Mouse (Mus musculus): ENCODE measurements around the gene Cela2a. TPM values are rescaled to one million over a fixed set of nuclear protein-coding genes. Genes with fewer than 3 reads are reported as not detected.

Cela2a gene
- polyA plus RNA-seq, 1 experiment, result 0.13 TPM

DNA sequence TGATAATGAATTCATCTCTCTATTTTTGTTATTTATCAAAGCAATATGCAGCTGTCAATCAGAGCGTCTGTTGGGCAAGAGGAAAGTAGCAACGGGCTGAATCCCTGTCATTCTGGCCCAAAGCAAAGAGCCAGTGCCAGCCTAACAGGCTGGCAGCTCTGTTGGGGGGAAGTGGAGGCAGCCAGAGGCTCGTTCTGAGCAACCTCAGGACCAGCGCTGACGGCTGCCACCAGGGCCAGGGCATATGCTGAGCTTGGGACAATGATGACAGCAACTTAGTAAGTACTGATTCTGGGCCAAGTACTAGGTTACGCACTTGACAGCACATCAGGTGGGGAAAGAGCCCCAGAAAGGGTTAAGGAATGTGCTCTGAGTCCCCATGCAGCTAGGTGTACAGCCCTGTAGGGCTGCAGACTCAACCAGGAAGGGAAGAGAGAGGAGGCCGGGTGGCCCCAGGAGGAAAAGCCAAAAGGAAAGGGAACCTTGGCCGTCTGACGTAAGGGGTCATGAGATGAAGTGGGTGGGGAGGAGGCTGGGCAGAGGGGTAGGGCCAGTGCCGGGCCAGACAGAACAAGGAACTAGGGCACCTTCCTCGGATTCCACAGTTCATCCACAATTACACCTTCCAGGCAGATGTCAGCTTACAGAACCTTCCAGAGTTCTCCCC is 44.8 kb upstream of the Cela2a start:
- TF ChIP-seq POLR2A (IDR thresholded peaks at IDR 0.05; ENCODE audit: borderline replicate concordance, insufficient read depth, low read length) (no peak), CTCF (IDR thresholded peaks at IDR 0.05; ENCODE audit: borderline replicate concordance, insufficient read depth, low read depth, low read length) (no peak)
- peaks cover 51% of the 10 kb centered on the region for H3K4me1 ChIP-seq (ENCODE audit: control insufficient read depth, insufficient read depth, low read length)

DNA sequence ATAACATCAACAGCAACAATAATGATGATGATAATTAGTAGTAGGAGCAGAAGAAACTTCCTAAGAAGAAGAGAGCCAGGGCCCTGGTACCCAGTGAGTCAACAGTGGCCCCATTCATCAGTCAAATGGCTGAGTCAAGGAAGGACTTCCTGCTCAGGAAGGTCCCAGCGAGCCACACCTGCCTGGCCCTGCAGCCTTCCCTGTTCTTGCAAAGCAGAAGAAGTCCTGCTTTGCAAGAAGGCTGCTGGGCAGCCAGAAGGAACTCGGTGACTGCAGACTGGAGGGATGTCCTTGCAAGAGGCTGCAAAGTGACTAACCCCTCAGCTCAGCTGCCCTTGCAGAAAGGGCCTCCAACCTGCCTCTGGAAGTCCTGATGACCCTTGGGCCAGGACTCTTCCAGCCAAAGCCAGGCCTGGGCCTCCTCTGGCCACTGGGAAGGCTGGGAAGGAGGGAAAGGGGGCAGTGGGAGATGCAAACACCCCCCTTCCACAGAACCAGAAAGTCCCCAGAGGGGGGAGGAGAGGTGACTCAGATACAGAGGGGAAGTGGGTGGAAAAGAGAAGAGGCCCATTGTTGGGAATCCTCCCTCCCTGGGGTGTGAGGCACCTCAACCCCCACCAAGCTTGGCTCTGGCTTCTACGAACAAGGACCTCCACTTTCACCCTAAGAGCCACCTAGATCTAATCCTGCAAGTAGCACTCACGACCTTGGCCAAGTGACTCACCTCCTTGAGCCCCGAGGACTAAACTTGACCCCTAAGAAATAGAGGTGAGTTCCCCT is 43.7 kb upstream of the Cela2a start:
- DNase-seq, result no peak
- H3K4me1 ChIP-seq (ENCODE audit: control insufficient read depth, insufficient read depth, low read length), result peaks cover 54% of the 10 kb centered on the region

More for the DNA sequence above, 44.8 kb upstream of the Cela2a start:
- Histone ChIP-seq H3K4me3 (replicated peaks; ENCODE audit: insufficient read depth, low read depth, low read length) (no peak overlapping the region), H3K27ac (ENCODE audit: insufficient read depth, low read length) (peak overlapping the region; percentile 22; the same call in 1 of the 2 replicates), H3K27me3 (ENCODE audit: control insufficient read depth, insufficient read depth, low read length) (no peaks in the 10 kb centered on the region)
- peak; percentile 63 to 76 for DNase-seq
- WGBS, result 20% methylated on average over 11 of the region's 11 CpGs

GRCm38 (mm10) chr4:141868051-141868450 is 42.1 kb upstream of the Cela2a start:
- no peak overlapping the region for H3K4me3 ChIP-seq (replicated peaks; ENCODE audit: insufficient read depth, low read depth, low read length)
- no peak for DNase-seq
- peaks cover 51% of the 10 kb centered on the region for H3K4me1 ChIP-seq (ENCODE audit: control insufficient read depth, insufficient read depth, low read length)
- H3K27ac ChIP-seq (ENCODE audit: insufficient read depth, low read length), result no peak overlapping the region
- no peaks in the 10 kb centered on the region for H3K27me3 ChIP-seq (ENCODE audit: control insufficient read depth, insufficient read depth, low read length)
- 86% methylated on average over 10 of the region's 10 CpGs for WGBS
- TF ChIP-seq CTCF (IDR thresholded peaks at IDR 0.05; ENCODE audit: borderline replicate concordance, insufficient read depth, low read depth, low read length) (no peak), POLR2A (IDR thresholded peaks at IDR 0.05; ENCODE audit: borderline replicate concordance, insufficient read depth, low read length) (no peak)

More for the DNA sequence above, 43.7 kb upstream of the Cela2a start:
- no peak overlapping the region for H3K4me3 ChIP-seq (replicated peaks; ENCODE audit: insufficient read depth, low read depth, low read length)
- 92% methylated on average over 5 of the region's 5 CpGs for whole genome bisulfite sequencing
- no peak overlapping the region for H3K27ac ChIP-seq (ENCODE audit: insufficient read depth, low read length)
- no peaks in the 10 kb centered on the region for H3K27me3 ChIP-seq (ENCODE audit: control insufficient read depth, insufficient read depth, low read length)
- TF ChIP-seq CTCF (IDR thresholded peaks at IDR 0.05; ENCODE audit: borderline replicate concordance, insufficient read depth, low read depth, low read length), result no peak
- TF ChIP-seq POLR2A (IDR thresholded peaks at IDR 0.05; ENCODE audit: borderline replicate concordance, insufficient read depth, low read length), result no peak

DNA sequence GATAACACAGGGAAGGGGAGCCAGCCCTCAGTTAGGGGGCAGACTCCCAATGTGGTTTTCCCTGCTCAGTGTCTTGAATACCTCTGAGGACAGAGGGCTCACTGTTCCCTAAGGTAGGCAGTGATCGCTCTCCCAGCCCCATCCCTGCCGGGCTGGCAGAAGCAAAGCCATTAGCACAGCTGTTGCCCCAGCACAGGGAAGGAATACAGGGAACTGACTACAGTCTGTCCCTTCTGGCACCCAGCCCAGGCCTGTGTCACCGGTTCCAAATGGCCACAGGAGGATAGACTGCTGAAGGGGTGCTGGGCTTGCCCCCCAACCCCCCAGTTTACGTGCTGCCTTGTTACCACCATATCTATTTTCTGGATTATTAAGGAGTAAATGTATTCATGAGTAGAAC is 41.5 kb upstream of the Cela2a start:
- Histone ChIP-seq H3K27me3 (ENCODE audit: control insufficient read depth, insufficient read depth, low read length) (no peaks in the 10 kb centered on the region), H3K4me3 (replicated peaks; ENCODE audit: insufficient read depth, low read depth, low read length) (no peak overlapping the region), H3K27ac (ENCODE audit: insufficient read depth, low read length) (no peak overlapping the region), H3K4me1 (ENCODE audit: control insufficient read depth, insufficient read depth, low read length) (peaks cover 47% of the 10 kb centered on the region)
- TF ChIP-seq CTCF (IDR thresholded peaks at IDR 0.05; ENCODE audit: borderline replicate concordance, insufficient read depth, low read depth, low read length), result no peak
- no peak for TF ChIP-seq POLR2A (IDR thresholded peaks at IDR 0.05; ENCODE audit: borderline replicate concordance, insufficient read depth, low read length)
- peak; percentile 60 to 61 for DNase-seq
- WGBS, result 22% methylated on average over 4 of the region's 4 CpGs

DNA sequence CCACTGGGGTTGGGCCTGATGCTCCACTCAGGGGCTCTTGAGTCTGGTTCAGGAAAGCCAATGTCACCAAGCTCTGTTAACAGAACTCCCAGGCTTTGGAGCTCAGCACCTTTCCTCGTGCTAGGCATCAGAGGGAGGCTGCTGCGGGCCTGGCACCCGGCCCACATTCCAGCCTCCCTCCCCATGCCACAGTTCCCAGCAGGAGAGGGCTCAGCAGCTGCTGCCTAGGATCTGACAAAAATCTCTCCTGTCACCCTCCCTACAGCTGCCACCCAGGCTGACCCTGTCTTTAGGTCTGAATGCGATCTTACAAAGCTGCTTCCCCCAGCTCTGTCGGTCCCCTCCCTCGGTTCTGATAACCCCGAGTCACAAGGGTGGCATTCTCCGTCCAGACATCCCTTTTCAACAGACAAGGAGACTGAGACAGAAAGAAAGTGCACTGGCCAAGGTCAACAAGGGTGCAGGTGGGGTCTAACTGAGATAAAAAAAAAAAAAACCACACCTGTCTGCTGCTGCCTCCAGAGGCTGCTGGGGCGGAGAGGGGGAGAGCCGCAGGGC is 41.1 kb upstream of the Cela2a start:
- WGBS, result 41% methylated on average over 10 of the region's 10 CpGs
- no peaks in the 10 kb centered on the region for H3K27me3 ChIP-seq (ENCODE audit: control insufficient read depth, insufficient read depth, low read length)
- TF ChIP-seq CTCF (IDR thresholded peaks at IDR 0.05; ENCODE audit: borderline replicate concordance, insufficient read depth, low read depth, low read length) (no peak), POLR2A (IDR thresholded peaks at IDR 0.05; ENCODE audit: borderline replicate concordance, insufficient read depth, low read length) (no peak)
- no peak overlapping the region for H3K4me3 ChIP-seq (replicated peaks; ENCODE audit: insufficient read depth, low read depth, low read length)
- peaks cover 43% of the 10 kb centered on the region for H3K4me1 ChIP-seq (ENCODE audit: control insufficient read depth, insufficient read depth, low read length)
- H3K27ac ChIP-seq (ENCODE audit: insufficient read depth, low read length), result no peak overlapping the region
- peak; percentile 47 for DNase-seq

DNA sequence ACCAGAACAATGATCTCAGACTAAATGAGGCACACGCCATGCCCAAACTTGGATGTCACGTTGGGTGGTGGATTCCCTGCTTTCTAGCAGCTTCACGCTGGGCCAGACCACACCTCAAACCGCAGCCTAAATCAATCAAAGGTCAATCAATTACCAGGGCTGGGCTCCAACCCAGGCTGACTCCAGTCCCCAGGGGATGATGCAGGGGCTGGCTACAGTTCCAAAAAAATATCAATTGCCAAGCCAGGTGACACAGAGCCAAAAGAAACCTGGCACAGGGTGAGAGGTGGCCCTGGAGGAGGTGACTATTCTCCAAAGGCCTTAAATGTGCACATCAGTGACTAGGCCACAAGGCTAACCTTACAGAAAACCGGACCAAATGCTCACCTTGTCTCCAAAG is 39.6 kb upstream of the Cela2a start:
- Histone ChIP-seq H3K27ac (ENCODE audit: insufficient read depth, low read length) (no peak overlapping the region), H3K27me3 (ENCODE audit: control insufficient read depth, insufficient read depth, low read length) (no peaks in the 10 kb centered on the region), H3K4me1 (ENCODE audit: control insufficient read depth, insufficient read depth, low read length) (peaks cover 32% of the 10 kb centered on the region), H3K4me3 (replicated peaks; ENCODE audit: insufficient read depth, low read depth, low read length) (no peak overlapping the region)
- TF ChIP-seq POLR2A (IDR thresholded peaks at IDR 0.05; ENCODE audit: borderline replicate concordance, insufficient read depth, low read length) (no peak), CTCF (IDR thresholded peaks at IDR 0.05; ENCODE audit: borderline replicate concordance, insufficient read depth, low read depth, low read length) (no peak)
- peak; percentile 32 to 52 for DNase-seq
- WGBS, result 70% methylated on average over 5 of the region's 5 CpGs

DNA sequence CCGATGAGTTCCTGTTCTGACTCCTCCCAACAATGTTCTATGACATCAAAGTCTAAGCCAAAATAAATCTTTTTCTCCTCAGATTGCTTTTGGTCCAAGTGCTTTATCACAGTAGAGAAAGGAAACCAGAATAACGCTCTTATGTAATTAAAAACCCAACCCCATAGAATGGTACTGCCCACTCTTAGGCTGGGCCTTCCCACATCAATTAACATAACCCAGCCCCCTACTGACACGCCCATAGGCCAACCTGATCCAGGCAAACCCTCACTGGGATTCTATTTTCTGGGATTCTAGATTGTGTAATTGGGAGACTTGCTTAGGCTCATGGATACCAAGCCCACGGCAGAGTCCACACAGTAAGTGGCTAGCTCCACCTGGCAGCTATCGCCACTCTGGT is 39.0 kb upstream of the Cela2a start:
- no peak overlapping the region for H3K27ac ChIP-seq (ENCODE audit: insufficient read depth, low read length)
- WGBS, result 93% methylated on average over 5 of the region's 5 CpGs
- no peaks in the 10 kb centered on the region for H3K27me3 ChIP-seq (ENCODE audit: control insufficient read depth, insufficient read depth, low read length)
- TF ChIP-seq POLR2A (IDR thresholded peaks at IDR 0.05; ENCODE audit: borderline replicate concordance, insufficient read depth, low read length) (no peak), CTCF (IDR thresholded peaks at IDR 0.05; ENCODE audit: borderline replicate concordance, insufficient read depth, low read depth, low read length) (no peak)
- no peak for DNase-seq
- H3K4me1 ChIP-seq (ENCODE audit: control insufficient read depth, insufficient read depth, low read length), result peaks cover 31% of the 10 kb centered on the region
- H3K4me3 ChIP-seq (replicated peaks; ENCODE audit: insufficient read depth, low read depth, low read length), result no peak overlapping the region

All from cerebellum, adult 2 months (tissue).